Comparison of ENCODE assay signal across 8 mouse cellular contexts in genomic region chr3:79161834-79162401, GRCm38 (mm10).
DNase-seq lines count a peak whose midpoint lies in the region; ATAC-seq lines count a peak whose summit lies in the region.

No protein-coding gene starts in this region.

- H3K9ac ChIP-seq in forebrain, embryonic 16.5 days (replicated peaks; ENCODE audit: low read depth, low read length): peak overlapping the region; percentile 47
- no peak overlapping the region for H3K9ac ChIP-seq in liver, embryonic 12.5 days

- WGBS in forebrain, embryonic 16.5 days: 41% methylated on average over 6 of the region's 6 CpGs
- 39% methylated on average over 6 of the region's 6 CpGs for WGBS in liver, embryonic 12.5 days (ENCODE audit: insufficient replicate concordance)

- H3K27me3 ChIP-seq in forebrain, embryonic 16.5 days (replicated peaks; ENCODE audit: control insufficient read depth, insufficient read depth, low read length): no peaks in the 10 kb centered on the region
- no peaks in the 10 kb centered on the region for H3K27me3 ChIP-seq in liver, embryonic 12.5 days (replicated peaks)

- H3K27ac ChIP-seq in forebrain, embryonic 16.5 days (ENCODE audit: low read length): peak overlapping the region; percentile 75
- H3K27ac ChIP-seq in liver, embryonic 12.5 days: peak overlapping the region; percentile 10; the same call in 1 of the 2 replicates

- peak; percentile 45 for ATAC-seq in frontal cortex, adult (ENCODE audit: low TSS enrichment)
- peak; percentile 45; the same call in 1 of the 2 replicates for ATAC-seq in forebrain, embryonic 16.5 days
- ATAC-seq in liver, embryonic 12.5 days: no peak

- no peaks in the 10 kb centered on the region for H3K9me3 ChIP-seq in forebrain, embryonic 16.5 days (ENCODE audit: control insufficient read depth, low read length)
- no peaks in the 10 kb centered on the region for H3K9me3 ChIP-seq in liver, embryonic 12.5 days (replicated peaks)

- peak overlapping the region; percentile 9; the same call in 1 of the 2 replicates for H3K4me3 ChIP-seq in forebrain, embryonic 16.5 days (replicated peaks; ENCODE audit: low read length)
- H3K4me3 ChIP-seq in liver, embryonic 12.5 days: no peak overlapping the region

- peak overlapping the region; percentile 46 for H3K4me2 ChIP-seq in forebrain, embryonic 16.5 days (ENCODE audit: low read length)
- peak overlapping the region; percentile 29 for H3K4me2 ChIP-seq in liver, embryonic 12.5 days

- H3K36me3 ChIP-seq in forebrain, embryonic 16.5 days (ENCODE audit: control insufficient read depth, insufficient read depth): no peaks in the 10 kb centered on the region
- no peaks in the 10 kb centered on the region for H3K36me3 ChIP-seq in liver, embryonic 12.5 days

- DNase-seq in frontal cortex, postnatal 25 days (ENCODE audit: low spot score in 2 of 2): no peak
- DNase-seq in 3T3-L1 (ENCODE audit: low read depth, low spot score): peak; percentile 63
- no peak for DNase-seq in spleen, adult 12 weeks (ENCODE audit: low spot score)
- DNase-seq in MN1 (ENCODE audit: low spot score): no peak
- no peak for DNase-seq in embryo, embryonic 10.5 days (ENCODE audit: low spot score)

- H3K4me1 ChIP-seq in forebrain, embryonic 16.5 days (replicated peaks; ENCODE audit: control insufficient read depth, insufficient read depth, low read length): peaks cover 15% of the 10 kb centered on the region
- peaks cover 40% of the 10 kb centered on the region for H3K4me1 ChIP-seq in liver, embryonic 12.5 days
